Mouse (Mus musculus) ES-E14 (cell line): Measurements from ENCODE around the gene BC030867.

Experiments used
- CHD2 ChIP-seq: IDR thresholded peaks from 2 replicates; pipeline ENCODE4 v1.6.1; 2014; ENCODE audit warnings: mild to moderate bottlenecking, low read depth, low read length, inconsistent platforms
- MAFK ChIP-seq: IDR thresholded peaks from 2 replicates; pipeline ENCODE4 v1.6.1; 2014; ENCODE audit warnings: mild to moderate bottlenecking, low read depth, low read length, inconsistent platforms; ENCODE audit not compliant: insufficient read depth
- ZC3H11A ChIP-seq: IDR thresholded peaks from 2 replicates; pipeline ENCODE4 v1.6.1; 2012; ENCODE audit warnings: low read depth, mild to moderate bottlenecking, inconsistent platforms, low read length, borderline replicate concordance
- ZNF384 ChIP-seq: IDR thresholded peaks from 2 replicates; pipeline ENCODE4 v1.6.1; 2012; ENCODE audit warnings: low read depth, low read length, inconsistent platforms

GRCm38 (mm10) chr11:102217396-102217795, 31.3 kb upstream of the BC030867 start:
- TF ChIP-seq MAFK (no peak), CHD2 (no peak), ZC3H11A (no peak), ZNF384 (no peak)
